Mouse (Mus musculus) natural killer cell, adult 2 months (primary cell): ENCODE measurements around the gene Npr2.
"Not testable (repeated sequence)": the region's sequence is repeated elsewhere in the genome, so short reads cannot be mapped to it uniquely, and the experiment has no call there.

ENCODE experiments used
- DNase-seq, 2 experiments: peaks; one replicate each; pipeline ENCODE4 v3.0.0; 2022; ENCODE audit warnings: low spot score in 2 of 2

Gene Npr2

GRCm38 (mm10) chr4:43631046-43631955, at the start of gene Npr2:
TSS of gene Npr2 (plus strand) at chr4:43631935.
- DNase-seq: no peak

DNA sequence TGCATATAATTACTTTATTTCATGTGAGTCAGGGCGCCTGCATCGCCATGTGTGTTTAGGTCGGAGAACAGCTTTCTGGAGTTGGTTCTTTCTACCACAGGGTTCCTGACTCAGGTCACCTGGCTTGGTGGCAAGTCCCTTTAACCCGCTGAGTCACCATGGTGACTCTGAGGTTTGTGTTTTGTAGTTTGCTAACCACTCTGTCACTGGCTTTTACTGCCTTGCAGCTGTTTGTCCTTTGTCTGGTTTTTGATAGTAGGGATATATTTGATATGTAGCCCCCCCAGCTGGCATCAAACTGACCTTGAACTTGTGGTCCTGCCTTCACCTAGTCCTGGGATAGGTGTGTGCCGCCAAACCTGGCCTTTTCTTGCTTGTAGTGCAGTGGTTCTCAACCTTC, 49.5 kb upstream of the Npr2 start:
- no peak for DNase-seq

GRCm38 (mm10) chr4:43583421-43583820, 48.3 kb upstream of the Npr2 start:
- DNase-seq: no peak

DNA sequence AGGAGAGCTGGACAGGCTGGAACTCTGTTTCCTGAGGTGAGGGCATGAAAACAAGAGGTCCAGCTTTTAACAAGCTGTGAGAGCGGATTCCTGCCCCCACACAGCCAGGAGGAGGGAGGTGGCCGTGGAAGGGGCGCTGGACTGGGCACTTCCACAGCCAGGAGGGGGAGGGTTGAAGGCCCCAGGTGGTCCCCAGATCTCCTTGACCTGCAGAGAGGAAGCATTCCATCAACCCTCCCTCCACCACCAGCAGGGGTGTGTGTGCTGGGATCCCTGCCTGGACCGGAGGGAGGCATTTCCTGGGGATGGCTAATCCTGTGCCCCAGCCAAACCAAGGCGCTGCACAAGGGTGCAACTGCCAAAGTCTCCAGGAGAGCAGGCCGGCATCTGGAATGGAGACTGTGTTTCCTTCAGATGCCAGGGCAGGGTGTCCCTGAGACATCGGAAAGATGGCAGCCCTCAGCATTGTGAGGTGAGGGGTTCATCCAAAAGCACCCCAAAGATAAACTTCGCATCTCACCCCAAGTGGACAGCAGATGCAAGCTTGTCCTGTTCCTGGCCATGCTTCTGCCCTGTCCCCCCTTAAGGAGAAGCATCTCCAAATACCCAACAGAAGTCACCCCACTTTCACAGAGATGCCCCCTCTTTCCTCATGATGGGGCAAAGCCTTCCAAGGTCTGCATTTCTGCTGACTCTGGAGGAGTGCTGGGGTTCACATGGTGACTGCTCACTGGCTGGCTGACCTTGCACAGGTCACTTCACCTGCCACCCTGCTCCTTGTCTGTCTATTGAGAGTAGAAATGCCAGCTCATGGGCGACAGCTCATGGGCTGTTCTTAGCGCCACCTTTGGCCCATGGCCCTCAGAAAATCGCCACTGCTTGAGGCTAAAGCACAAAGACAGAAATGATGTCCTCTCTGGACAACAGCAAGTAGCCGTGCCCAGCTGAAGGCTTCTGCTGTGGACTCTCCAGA, 47.0 kb upstream of the Npr2 start, which contains the start of gene Msmp:
Gene Msmp (minus strand): TSS at position 51 of the 973 bp plus-strand sequence.
- no peak for DNase-seq

- no peak for DNase-seq
Observed at GRCm38 (mm10) chr4:43585682-43586081, 46.1 kb upstream of the Npr2 start.

GRCm38 (mm10) chr4:43586411-43586810, 45.3 kb upstream of the Npr2 start:
- DNase-seq: no peak

DNA sequence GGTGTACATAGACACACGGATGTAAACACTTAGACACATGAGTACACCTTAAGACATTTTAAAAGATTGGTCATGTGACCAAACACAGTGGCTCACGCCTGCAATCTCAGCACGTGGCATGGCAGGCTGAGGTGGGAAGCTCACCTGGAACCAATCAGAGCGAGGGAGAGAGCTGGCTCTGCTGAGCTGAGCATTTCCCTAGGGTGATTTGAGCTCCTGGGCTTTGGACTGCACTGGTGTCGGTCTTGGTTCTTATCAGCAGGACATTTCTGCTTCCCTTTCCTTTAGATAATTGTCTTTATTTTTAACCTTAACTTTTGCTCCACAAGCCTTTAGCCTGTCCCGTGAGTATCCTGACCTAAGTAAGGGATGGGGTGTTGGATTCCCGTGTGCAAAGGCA, 44.1 kb upstream of the Npr2 start:
- no peak for DNase-seq

- DNase-seq: no peak
Observed at GRCm38 (mm10) chr4:43591543-43591942, 40.2 kb upstream of the Npr2 start.

- no peak for DNase-seq
Observed at GRCm38 (mm10) chr4:43591961-43592360, 39.8 kb upstream of the Npr2 start.

- DNase-seq: no peak
Observed at GRCm38 (mm10) chr4:43593453-43593852, 38.3 kb upstream of the Npr2 start.

GRCm38 (mm10) chr4:43596597-43596996, 35.1 kb upstream of the Npr2 start:
- not testable (repeated sequence) for DNase-seq

DNA sequence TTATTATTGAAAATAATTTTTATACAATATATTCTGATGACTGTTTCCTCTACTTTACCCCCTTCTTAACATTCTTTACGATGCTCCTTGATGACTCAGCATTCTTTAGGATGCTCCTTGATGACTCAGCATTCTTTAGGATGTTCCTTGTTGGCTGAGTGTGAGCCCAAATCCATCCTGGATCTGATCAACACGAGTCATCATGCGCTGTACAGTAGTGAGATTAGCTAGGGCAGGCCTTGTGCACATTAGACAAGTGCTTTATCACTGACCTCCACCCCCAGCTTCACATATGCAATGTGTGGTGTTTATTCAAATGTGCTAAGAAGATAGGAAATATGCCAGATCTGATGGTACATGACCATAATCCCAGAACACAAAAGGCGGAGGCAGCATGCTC, 33.5 kb upstream of the Npr2 start:
- no peak for DNase-seq

DNA sequence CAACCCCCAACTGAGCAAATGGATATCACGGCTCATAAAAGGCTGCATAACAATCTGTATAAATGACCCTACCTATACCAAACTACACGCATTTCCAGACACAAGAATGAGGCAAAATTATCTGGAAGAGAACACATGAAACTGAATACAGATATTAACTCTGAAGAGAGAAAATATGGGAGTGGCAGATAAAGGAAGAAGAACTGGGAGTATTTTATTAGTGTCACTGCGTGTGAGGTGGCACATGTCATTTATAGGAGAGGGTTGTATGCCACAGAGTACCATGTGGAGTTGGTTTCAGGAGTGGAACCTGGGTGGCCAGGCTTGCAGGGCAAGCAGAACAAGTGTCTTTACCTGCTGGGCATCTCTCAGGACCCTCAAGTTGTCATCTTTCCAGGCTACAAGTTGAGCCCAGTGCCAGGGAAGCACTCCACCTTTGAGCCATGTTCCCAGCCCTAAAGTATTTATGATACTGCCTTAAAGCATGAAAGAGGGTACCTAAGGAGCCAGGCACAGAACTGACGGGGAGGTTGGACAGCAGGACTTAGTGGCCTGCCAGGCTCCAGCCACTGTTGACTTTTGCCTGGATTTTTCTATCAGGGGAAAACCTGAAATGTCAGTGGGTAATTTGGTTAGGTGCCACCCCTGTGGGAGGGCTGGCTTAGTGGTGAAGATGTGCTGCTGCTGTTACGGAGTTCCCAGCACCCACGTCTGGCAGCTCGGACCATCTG, 32.9 kb upstream of the Npr2 start:
- no peak for DNase-seq

- DNase-seq: no peak
Observed at GRCm38 (mm10) chr4:43600195-43600934, 31.4 kb upstream of the Npr2 start.

GRCm38 (mm10) chr4:43604099-43604498, 27.6 kb upstream of the Npr2 start:
- DNase-seq: no peak

DNA sequence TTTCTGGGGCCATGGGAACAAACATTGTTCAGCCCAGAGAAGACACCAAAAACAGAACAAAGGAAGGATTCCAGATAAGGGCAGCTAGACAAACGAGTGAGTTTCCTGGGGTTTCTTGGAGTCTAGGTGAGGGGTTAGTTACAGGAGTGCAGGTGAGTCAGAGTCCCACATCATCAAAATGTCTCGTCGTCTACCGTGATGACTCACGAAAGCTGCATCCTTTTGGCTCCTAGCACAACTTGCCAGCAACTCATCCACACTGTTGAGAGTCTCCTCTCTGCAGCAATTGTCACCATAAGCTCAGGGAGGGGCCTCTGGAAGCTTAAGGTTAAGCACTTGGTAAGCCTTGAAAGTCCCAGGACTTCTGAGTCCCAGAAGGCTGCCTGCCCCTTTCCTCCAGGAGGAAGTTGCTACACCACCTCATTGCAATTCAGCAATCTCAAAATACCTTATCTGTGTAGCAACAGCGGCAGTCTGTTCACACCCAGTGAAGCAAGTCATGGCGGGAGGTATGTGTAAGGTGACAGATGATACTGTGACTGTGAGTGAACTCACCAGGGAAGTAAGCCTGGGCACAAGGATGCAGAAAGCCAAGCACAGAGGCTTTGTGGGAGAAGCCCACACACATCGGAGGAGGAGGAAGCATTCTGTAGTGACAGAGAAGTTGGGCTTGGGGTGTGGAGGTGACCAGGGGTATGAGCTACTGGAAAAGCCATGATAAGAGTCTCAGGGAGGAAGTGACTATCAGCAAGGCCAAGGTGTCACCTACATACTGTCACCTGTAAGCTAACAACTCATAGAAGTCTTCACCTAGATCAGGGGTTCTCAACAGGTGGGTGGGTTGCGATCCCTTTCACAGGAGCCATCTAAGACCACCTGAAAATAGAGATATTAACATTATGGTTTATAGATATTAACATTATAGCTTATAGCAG, 26.7 kb upstream of the Npr2 start:
- no peak for DNase-seq

- DNase-seq: no peak
Observed at GRCm38 (mm10) chr4:43612534-43612933, 19.2 kb upstream of the Npr2 start.

GRCm38 (mm10) chr4:43613060-43613730, 18.5 kb upstream of the Npr2 start:
- peak in 1 of 2 experiments; percentile 18 for DNase-seq

- no peak for DNase-seq
Observed at GRCm38 (mm10) chr4:43620146-43620778, 11.5 kb upstream of the Npr2 start.
